Mouse (Mus musculus): ENCODE measurements at regions not wholly inside any gene's neighbourhood (a gene's known extent, or its start where the extent isn't known, plus 50 kb on each side); places are given as distances from the start of the nearest gene placed in this dataset.

DNA sequence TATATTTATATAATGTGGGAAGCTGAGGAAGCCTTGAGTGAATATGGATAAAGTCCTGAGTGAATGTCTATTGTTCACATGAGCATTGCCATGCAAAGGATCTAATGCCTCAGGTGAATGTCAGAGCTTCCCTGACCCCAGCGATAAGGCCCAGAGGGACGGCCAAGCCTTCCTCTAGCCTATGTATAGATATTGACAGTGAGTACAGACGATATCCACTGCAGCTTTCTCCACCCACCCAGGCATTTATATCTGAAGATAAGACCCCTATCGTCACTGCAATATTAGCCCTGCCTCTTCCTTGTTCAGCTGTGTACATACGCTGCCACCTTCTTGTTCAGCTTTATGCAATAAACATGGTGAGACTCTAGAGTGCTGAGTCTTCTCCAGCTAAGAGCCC lies 158.8 kb downstream of the Map2k4 start:
- no peak for TF ChIP-seq CTCF (IDR thresholded peaks at IDR 0.05; ENCODE audit: low read depth)
- TF ChIP-seq EP300 (IDR thresholded peaks at IDR 0.05; ENCODE audit: low read depth) = no peak
